ENCODE assay signal across 8 mouse cellular contexts in the genomic region with DNA sequence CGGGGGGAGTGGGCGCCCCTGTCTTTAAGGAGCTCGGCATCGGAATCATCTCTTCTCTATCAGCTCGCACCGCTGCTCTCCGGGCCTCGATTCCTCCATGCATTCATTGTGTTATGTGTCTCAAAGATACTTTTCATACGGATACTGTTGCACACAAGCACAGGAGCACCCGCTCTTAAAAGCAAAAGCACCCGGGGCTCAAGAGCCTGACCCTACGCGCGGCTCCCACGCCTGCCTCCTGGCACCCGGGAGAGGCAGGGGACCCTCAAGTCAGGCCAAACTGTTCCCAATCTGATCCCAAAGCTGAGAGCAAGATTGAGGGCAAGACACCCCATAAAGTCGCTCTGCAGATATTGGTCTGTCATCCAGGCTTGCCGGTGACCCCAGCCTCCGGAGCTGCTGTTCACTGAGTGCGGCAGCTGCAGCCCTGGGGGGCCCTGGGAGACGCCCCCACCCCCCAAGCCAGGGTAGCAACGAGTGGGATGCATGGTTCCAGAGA. TPM values are rescaled to one million over a fixed set of nuclear protein-coding genes. Genes with fewer than 3 reads are reported as not detected.
DNase-seq lines count a peak whose midpoint lies in the region; ATAC-seq and TF ChIP-seq lines count a peak whose summit lies in the region.

No protein-coding gene starts in this region.

- peaks cover 3 to 4% of the 10 kb centered on the region in 2 experiments; a peak in 2 of 4 replicates for H3K4me1 ChIP-seq in MEL (ENCODE audit: control insufficient read depth in 1 of 2, insufficient read depth in 2 of 2, low read length in 2 of 2)
- H3K4me1 ChIP-seq in forebrain, embryonic 13.5 days = peaks cover 36% of the 10 kb centered on the region
- H3K4me1 ChIP-seq in liver, postnatal 0 days (ENCODE audit: insufficient read depth) = peaks cover 12% of the 10 kb centered on the region
- peaks cover 8% of the 10 kb centered on the region for H3K4me1 ChIP-seq in stomach, postnatal 0 days (replicated peaks; ENCODE audit: control insufficient read depth, insufficient read depth)

- H3K9me3 ChIP-seq in MEL (replicated peaks; ENCODE audit: insufficient read depth, low read length) = no peaks in the 10 kb centered on the region
- no peaks in the 10 kb centered on the region for H3K9me3 ChIP-seq in forebrain, embryonic 13.5 days (replicated peaks)
- no peaks in the 10 kb centered on the region for H3K9me3 ChIP-seq in liver, postnatal 0 days (ENCODE audit: low read length)
- H3K9me3 ChIP-seq in stomach, postnatal 0 days (ENCODE audit: control insufficient read depth, low read length) = no peaks in the 10 kb centered on the region

- H3K27me3 ChIP-seq in MEL (ENCODE audit: control insufficient read depth in 1 of 2, insufficient read depth in 2 of 2, low read length in 2 of 2) = no peaks in the 10 kb centered on the region
- no peaks in the 10 kb centered on the region for H3K27me3 ChIP-seq in forebrain, embryonic 13.5 days
- no peaks in the 10 kb centered on the region for H3K27me3 ChIP-seq in liver, postnatal 0 days (ENCODE audit: insufficient read depth, low read length)
- no peaks in the 10 kb centered on the region for H3K27me3 ChIP-seq in stomach, postnatal 0 days (ENCODE audit: control insufficient read depth, insufficient read depth, low read length)

- WGBS in forebrain, embryonic 13.5 days = 1% methylated on average over 22 of the region's 22 CpGs
- 8% methylated on average over 22 of the region's 22 CpGs for WGBS in liver, postnatal 0 days (ENCODE audit: insufficient replicate concordance)
- WGBS in stomach, postnatal 0 days = 8% methylated on average over 22 of the region's 22 CpGs

- no peak for TF ChIP-seq POLR2A in MEL (IDR thresholded peaks at IDR 0.05; ENCODE audit: control insufficient read depth in 1 of 2, insufficient read depth in 1 of 2, low read depth in 1 of 2, low read length in 2 of 2, poor library complexity in 1 of 2)

- H3K36me3 ChIP-seq in MEL (ENCODE audit: control insufficient read depth in 1 of 2, insufficient read depth in 2 of 2, low read length in 2 of 2) = peaks cover 0 to 10% of the 10 kb centered on the region in 2 experiments; a peak in 2 of 4 replicates
- H3K36me3 ChIP-seq in forebrain, embryonic 13.5 days (ENCODE audit: poor library complexity, severe bottlenecking) = no peaks in the 10 kb centered on the region
- H3K36me3 ChIP-seq in liver, postnatal 0 days (replicated peaks; ENCODE audit: insufficient read depth, low read length) = no peaks in the 10 kb centered on the region
- H3K36me3 ChIP-seq in stomach, postnatal 0 days (ENCODE audit: control insufficient read depth, insufficient read depth, low read length) = no peaks in the 10 kb centered on the region

- ATAC-seq in forebrain, embryonic 13.5 days = 0 out of 2 replicates have a peak, but pooled peaks have one; percentile 3
- ATAC-seq in liver, postnatal 0 days = no peak
- no peak for ATAC-seq in stomach, postnatal 0 days (ENCODE audit: low FRiP score, low TSS enrichment)

- TF ChIP-seq RAD21 in MEL (IDR thresholded peaks at IDR 0.05; ENCODE audit: low read depth, low read length) = no peak

- H3K79me2 ChIP-seq in MEL (ENCODE audit: control insufficient read depth, insufficient read depth, low read length, poor library complexity) = peaks cover 23% of the 10 kb centered on the region

- TF ChIP-seq CTCF in MEL (IDR thresholded peaks at IDR 0.05 in 2 of 3, conservative IDR thresholded peaks at IDR 0.05 in 1 of 3; ENCODE audit: control insufficient read depth in 1 of 3, insufficient read depth in 1 of 3, low read depth in 2 of 3, low read length in 3 of 3, poor library complexity in 1 of 3, severe bottlenecking in 1 of 3) = no peak
- TF ChIP-seq CTCF in liver, postnatal 0 days (IDR thresholded peaks at IDR 0.05; ENCODE audit: low read depth) = no peak
- no peak for TF ChIP-seq CTCF in stomach, postnatal 0 days (IDR thresholded peaks at IDR 0.05; ENCODE audit: low read depth)

- H3K4me3 ChIP-seq in MEL (ENCODE audit: control insufficient read depth in 1 of 2, insufficient read depth in 1 of 2, low read depth in 2 of 2, low read length in 2 of 2) = peak overlapping the region in 1 of 2 experiments; percentile 73; a peak in 1 of 4 replicates
- H3K4me3 ChIP-seq in forebrain, embryonic 13.5 days = peak overlapping the region; percentile 86
- peak overlapping the region; percentile 34 for H3K4me3 ChIP-seq in liver, postnatal 0 days (ENCODE audit: low read depth, low read length)
- peak overlapping the region; percentile 83; the same call in 1 of the 2 replicates for H3K4me3 ChIP-seq in stomach, postnatal 0 days (ENCODE audit: low read depth, low read length)

- H3K4me2 ChIP-seq in forebrain, embryonic 13.5 days = peak overlapping the region; percentile 93
- peak overlapping the region; percentile 99 for H3K4me2 ChIP-seq in liver, postnatal 0 days (ENCODE audit: low read depth, low read length)
- peak overlapping the region; percentile 100 for H3K4me2 ChIP-seq in stomach, postnatal 0 days (replicated peaks; ENCODE audit: low read depth)

- peak; percentile 18 to 21 for DNase-seq in frontal cortex, postnatal 10 days (ENCODE audit: low spot score in 2 of 2)
- DNase-seq in frontal cortex, postnatal 25 days (ENCODE audit: low spot score in 2 of 2) = no peak
- DNase-seq in MEL (ENCODE audit: low read depth, low spot score) = no peak
- DNase-seq in kidney, adult 18-20 months = peak; percentile 23
- DNase-seq in liver, postnatal 0 days = peak; percentile 28
- no peak for DNase-seq in stomach, postnatal 0 days (ENCODE audit: low spot score)
- no peak for DNase-seq in urinary bladder, postnatal 10 days (ENCODE audit: low spot score)

- H3K9ac ChIP-seq in MEL (ENCODE audit: control insufficient read depth, low read depth, low read length, poor library complexity, severe bottlenecking) = peak overlapping the region; percentile 89
- peak overlapping the region; percentile 68 for H3K9ac ChIP-seq in forebrain, embryonic 13.5 days
- peak overlapping the region; percentile 60 for H3K9ac ChIP-seq in liver, postnatal 0 days (replicated peaks)
- peak overlapping the region; percentile 79 for H3K9ac ChIP-seq in stomach, postnatal 0 days (ENCODE audit: low read length)

- TF ChIP-seq EP300 in MEL (IDR thresholded peaks at IDR 0.05; ENCODE audit: low read depth in 1 of 2, low read length in 2 of 2) = no peak
- TF ChIP-seq EP300 in liver, postnatal 0 days (IDR thresholded peaks at IDR 0.05; ENCODE audit: low read depth) = no peak
- no peak for TF ChIP-seq EP300 in stomach, postnatal 0 days (optimal IDR thresholded peaks at IDR 0.05)

- H3K27ac ChIP-seq in MEL (ENCODE audit: control insufficient read depth, low read depth, low read length) = no peak overlapping the region
- peak overlapping the region; percentile 91 for H3K27ac ChIP-seq in forebrain, embryonic 13.5 days
- peak overlapping the region; percentile 83 for H3K27ac ChIP-seq in liver, postnatal 0 days (ENCODE audit: low read depth)
- peak overlapping the region; percentile 93 for H3K27ac ChIP-seq in stomach, postnatal 0 days (replicated peaks)

TF ChIP-seq in MEL, 35 proteins besides CTCF, POLR2A, EP300 and RAD21:
- TF ChIP-seq TBP (IDR thresholded peaks at IDR 0.05; ENCODE audit: low read depth, low read length) (no peak), MAFK (IDR thresholded peaks at IDR 0.05; ENCODE audit: borderline replicate concordance, low read depth, low read length) (no peak), KAT2A (conservative IDR thresholded peaks at IDR 0.05; ENCODE audit: low read depth, low read length) (no peak), TCF12 (IDR thresholded peaks at IDR 0.05; ENCODE audit: low read depth, low read length) (no peak), GABPA (IDR thresholded peaks at IDR 0.05; ENCODE audit: low read depth, low read length) (no peak), MAZ (IDR thresholded peaks at IDR 0.05; ENCODE audit: low read depth, low read length) (no peak), MYC (IDR thresholded peaks at IDR 0.05; ENCODE audit: low read depth, low read length) (no peak), MYB (IDR thresholded peaks at IDR 0.05; ENCODE audit: low read depth, low read length) (no peak), GATA1 (IDR thresholded peaks at IDR 0.05; ENCODE audit: low read depth, low read length) (no peak), SIN3A (IDR thresholded peaks at IDR 0.05; ENCODE audit: low read length) (no peak), NRF1 (IDR thresholded peaks at IDR 0.05; ENCODE audit: insufficient read depth, low read depth, low read length, poor library complexity, severe bottlenecking) (no peak)

RNA-seq across cellular contexts. Expression of a gene that starts 1.0 kb away (rescaled TPM):
- total RNA-seq in MEL (2012; rRNA removed) = 13.5 and 14.8 TPM in 2 replicates
- 10 to 100 TPM in 1 of 2 experiments, not detected in 1; 22.3 TPM for polyA plus RNA-seq in MEL (2012; ENCODE audit: insufficient read depth in 1 of 2, insufficient read length in 2 of 2, low read depth in 1 of 2, low replicate concordance in 2 of 2, missing spikeins in 1 of 2)
- 14.2 and 15.5 TPM in 2 replicates for polyA plus RNA-seq in forebrain, embryonic 13.5 days (2015; fragmentation: Nextera tagmentation; extraction: Ambion mirVana)
- 2.4 and 2.9 TPM in 2 replicates for polyA plus RNA-seq in liver, postnatal 0 days (2015; fragmentation: Nextera tagmentation; extraction: Ambion mirVana)
- 3.6 and 4.1 TPM in 2 replicates for polyA plus RNA-seq in stomach, postnatal 0 days (2015; fragmentation: Nextera tagmentation; extraction: Ambion mirVana)

RNA-seq across cellular contexts. Expression of a gene that starts 35.0 kb away (rescaled TPM):
- total RNA-seq in MEL (2012; rRNA removed) = 13.3 and 17.3 TPM in 2 replicates
- polyA plus RNA-seq in MEL (2012; ENCODE audit: insufficient read depth in 1 of 2, insufficient read length in 2 of 2, low read depth in 1 of 2, low replicate concordance in 2 of 2, missing spikeins in 1 of 2) = 10 to 100 TPM in 1 of 2 experiments, not detected in 1; 46.9 TPM
- polyA plus RNA-seq in forebrain, embryonic 13.5 days (2015; fragmentation: Nextera tagmentation; extraction: Ambion mirVana) = 19.4 and 19.7 TPM in 2 replicates
- 30.8 and 32.0 TPM in 2 replicates for polyA plus RNA-seq in liver, postnatal 0 days (2015; fragmentation: Nextera tagmentation; extraction: Ambion mirVana)
- polyA plus RNA-seq in stomach, postnatal 0 days (2015; fragmentation: Nextera tagmentation; extraction: Ambion mirVana) = 41.0 and 44.6 TPM in 2 replicates

Comparison
In these comparisons a context has a peak if more than half of its experiments do, and no peak if none do; other contexts are left out.
1. DNase-seq: peak in frontal cortex, postnatal 10 days (2 of 2), kidney, adult 18-20 months (single experiment) and liver, postnatal 0 days (single experiment); none in frontal cortex, postnatal 25 days (0 of 2), MEL (single experiment), stomach, postnatal 0 days (single experiment) and urinary bladder, postnatal 10 days (single experiment).
2. Peak in every context shown above with its lines, with median percentiles within 50 percentile points of each other: H3K9ac ChIP-seq and H3K4me2 ChIP-seq.